Mouse (Mus musculus) E14TG2a.4 (cell line): ENCODE measurements around the gene Agbl1.

Experiments
- H3K27me3 ChIP-seq: 2 replicates; pipeline ENCODE4 v1.6.1; 2014; ENCODE audit warnings: low read length, control low read depth; ENCODE audit not compliant: insufficient read depth
- H3K36me3 ChIP-seq: 2 replicates; pipeline ENCODE4 v1.6.1; 2014; ENCODE audit warnings: low read length, control low read depth; ENCODE audit not compliant: insufficient read depth
- H3K4me1 ChIP-seq: replicated peaks from 2 replicates; pipeline ENCODE4 v1.6.1; 2014; ENCODE audit warnings: low read depth, low read length, control low read depth
- H3K4me3 ChIP-seq: replicated peaks from 2 replicates; pipeline ENCODE4 v1.5.1; 2014; ENCODE audit warnings: mild to moderate bottlenecking, low read length
- H3K9me3 ChIP-seq: 2 replicates; pipeline ENCODE4 v1.6.1; 2014; ENCODE audit warnings: low read length, control low read depth
- CTCF ChIP-seq: conservative IDR thresholded peaks from 2 replicates; pipeline ENCODE4 v1.5.1; 2014; ENCODE audit warnings: low read length
- NANOG ChIP-seq: IDR thresholded peaks from 2 replicates; pipeline ENCODE4 v1.6.1; 2014; ENCODE audit warnings: borderline replicate concordance, low read length, mixed read lengths
- POU5F1 ChIP-seq: IDR thresholded peaks from 2 replicates; pipeline ENCODE4 v1.6.1; 2014; ENCODE audit warnings: low read length, borderline replicate concordance

Agbl1 gene

GRCm38 (mm10) chr7:77009571-77009970 lies 779.9 kb downstream of the Agbl1 start:
- Histone ChIP-seq H3K4me1 (no peaks in the 10 kb centered on the region), H3K36me3 (no peaks in the 10 kb centered on the region), H3K27me3 (no peaks in the 10 kb centered on the region), H3K9me3 (no peaks in the 10 kb centered on the region), H3K4me3 (no peak overlapping the region)
- TF ChIP-seq CTCF (no peak), NANOG (no peak), POU5F1 (no peak)

DNA sequence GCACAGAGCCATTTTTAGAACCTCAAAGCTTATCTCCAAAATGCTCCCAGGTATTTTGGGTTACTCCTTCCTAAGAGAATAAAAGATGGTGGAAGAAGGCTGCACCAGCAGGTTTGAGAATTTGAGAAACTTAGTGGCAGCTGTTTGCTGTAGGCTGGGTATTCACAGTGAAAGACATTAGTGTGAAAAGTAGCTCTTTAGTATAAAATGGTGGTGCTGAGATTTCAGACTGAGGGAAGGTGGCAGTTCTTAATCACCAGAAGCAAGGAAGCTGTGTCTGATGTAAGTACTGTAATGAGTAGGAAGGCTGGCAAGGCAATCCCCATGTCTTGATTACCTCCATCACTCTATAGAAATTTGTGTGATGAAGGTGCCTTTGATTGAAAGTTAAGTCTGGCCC lies 799.3 kb downstream of the Agbl1 start:
- H3K36me3 ChIP-seq = no peaks in the 10 kb centered on the region
- H3K4me3 ChIP-seq = no peak overlapping the region
- TF ChIP-seq NANOG (no peak), CTCF (no peak), POU5F1 (no peak)
- H3K9me3 ChIP-seq = no peaks in the 10 kb centered on the region
- H3K27me3 ChIP-seq = no peaks in the 10 kb centered on the region
- no peaks in the 10 kb centered on the region for H3K4me1 ChIP-seq

GRCm38 (mm10) chr7:77076033-77076432 lies 846.3 kb downstream of the Agbl1 start:
- Histone ChIP-seq H3K4me1 (no peaks in the 10 kb centered on the region), H3K36me3 (no peaks in the 10 kb centered on the region), H3K9me3 (no peaks in the 10 kb centered on the region), H3K27me3 (no peaks in the 10 kb centered on the region), H3K4me3 (no peak overlapping the region)
- TF ChIP-seq POU5F1 = no peak
- TF ChIP-seq NANOG = no peak
- no peak for TF ChIP-seq CTCF

- no peaks in the 10 kb centered on the region for H3K36me3 ChIP-seq
- no peaks in the 10 kb centered on the region for H3K4me1 ChIP-seq
- no peaks in the 10 kb centered on the region for H3K27me3 ChIP-seq
- no peak overlapping the region for H3K4me3 ChIP-seq
- no peaks in the 10 kb centered on the region for H3K9me3 ChIP-seq
- TF ChIP-seq NANOG = no peak
These were observed 857.6 kb downstream of the Agbl1 start for GRCm38 (mm10) chr7:77087266-77087665.

- H3K27me3 ChIP-seq = no peaks in the 10 kb centered on the region
- H3K4me1 ChIP-seq = no peaks in the 10 kb centered on the region
- H3K4me3 ChIP-seq = no peak overlapping the region
- H3K36me3 ChIP-seq = no peaks in the 10 kb centered on the region
- H3K9me3 ChIP-seq = no peaks in the 10 kb centered on the region
- TF ChIP-seq NANOG = no peak
- no peak for TF ChIP-seq CTCF
- no peak for TF ChIP-seq POU5F1
These were observed 865.5 kb downstream of the Agbl1 start for GRCm38 (mm10) chr7:77095153-77095552.

DNA sequence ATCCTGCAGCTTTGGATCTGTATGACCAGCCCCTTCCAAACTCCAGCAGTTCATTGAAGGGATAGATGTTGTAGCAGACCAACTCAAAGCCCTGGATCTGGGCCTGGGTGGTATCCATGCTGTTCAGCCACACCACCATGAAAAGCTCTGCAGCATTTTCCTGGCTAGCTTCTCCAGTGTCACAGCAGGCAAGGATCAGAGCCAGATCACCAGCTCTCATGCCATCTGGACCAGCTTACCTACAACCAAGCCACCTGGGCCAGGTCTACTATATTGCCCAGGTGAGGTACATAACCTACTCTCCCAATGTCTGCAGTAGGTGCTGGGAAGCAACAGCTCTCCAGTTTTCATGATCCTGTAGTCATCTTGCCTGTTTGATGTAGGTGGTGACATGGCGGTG lies 884.3 kb downstream of the Agbl1 start:
- Histone ChIP-seq H3K36me3 (no peaks in the 10 kb centered on the region), H3K4me3 (no peak overlapping the region), H3K4me1 (no peaks in the 10 kb centered on the region), H3K9me3 (no peaks in the 10 kb centered on the region), H3K27me3 (no peaks in the 10 kb centered on the region)
- TF ChIP-seq CTCF = no peak
- TF ChIP-seq NANOG = no peak

- H3K4me3 ChIP-seq = no peak overlapping the region
These were observed 899.4 kb downstream of the Agbl1 start for GRCm38 (mm10) chr7:77129045-77129444.

DNA sequence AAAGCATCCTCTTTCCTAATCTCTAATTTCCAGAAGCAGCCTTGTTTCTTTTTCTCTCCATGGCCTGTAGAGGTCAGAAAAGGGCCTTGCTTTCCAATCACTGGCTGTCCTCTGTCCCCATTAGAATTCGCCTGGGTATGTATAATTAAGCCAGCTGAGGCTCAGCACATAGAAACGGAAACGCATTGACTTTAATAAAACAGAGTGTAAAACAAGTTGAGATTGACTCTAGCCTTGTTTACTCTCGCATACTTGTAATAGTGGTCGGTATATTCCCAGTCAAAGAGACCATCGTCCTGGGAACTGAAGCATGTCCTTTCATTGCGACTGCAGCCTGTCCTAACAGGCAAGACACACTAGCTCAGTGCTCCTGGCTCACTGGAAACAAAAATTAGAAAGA lies 902.3 kb downstream of the Agbl1 start:
- H3K4me3 ChIP-seq = no peak overlapping the region
- no peak for TF ChIP-seq POU5F1
- TF ChIP-seq CTCF = no peak
- TF ChIP-seq NANOG = no peak
- H3K27me3 ChIP-seq = no peaks in the 10 kb centered on the region
- no peaks in the 10 kb centered on the region for H3K4me1 ChIP-seq
- no peaks in the 10 kb centered on the region for H3K9me3 ChIP-seq
- no peaks in the 10 kb centered on the region for H3K36me3 ChIP-seq

More at GRCm38 (mm10) chr7:77129045-77129444, 899.4 kb downstream of the Agbl1 start:
- Histone ChIP-seq H3K9me3 (no peaks in the 10 kb centered on the region), H3K27me3 (no peaks in the 10 kb centered on the region), H3K4me1 (no peaks in the 10 kb centered on the region), H3K36me3 (no peaks in the 10 kb centered on the region)
- TF ChIP-seq NANOG = no peak
- no peak for TF ChIP-seq POU5F1
- no peak for TF ChIP-seq CTCF

DNA sequence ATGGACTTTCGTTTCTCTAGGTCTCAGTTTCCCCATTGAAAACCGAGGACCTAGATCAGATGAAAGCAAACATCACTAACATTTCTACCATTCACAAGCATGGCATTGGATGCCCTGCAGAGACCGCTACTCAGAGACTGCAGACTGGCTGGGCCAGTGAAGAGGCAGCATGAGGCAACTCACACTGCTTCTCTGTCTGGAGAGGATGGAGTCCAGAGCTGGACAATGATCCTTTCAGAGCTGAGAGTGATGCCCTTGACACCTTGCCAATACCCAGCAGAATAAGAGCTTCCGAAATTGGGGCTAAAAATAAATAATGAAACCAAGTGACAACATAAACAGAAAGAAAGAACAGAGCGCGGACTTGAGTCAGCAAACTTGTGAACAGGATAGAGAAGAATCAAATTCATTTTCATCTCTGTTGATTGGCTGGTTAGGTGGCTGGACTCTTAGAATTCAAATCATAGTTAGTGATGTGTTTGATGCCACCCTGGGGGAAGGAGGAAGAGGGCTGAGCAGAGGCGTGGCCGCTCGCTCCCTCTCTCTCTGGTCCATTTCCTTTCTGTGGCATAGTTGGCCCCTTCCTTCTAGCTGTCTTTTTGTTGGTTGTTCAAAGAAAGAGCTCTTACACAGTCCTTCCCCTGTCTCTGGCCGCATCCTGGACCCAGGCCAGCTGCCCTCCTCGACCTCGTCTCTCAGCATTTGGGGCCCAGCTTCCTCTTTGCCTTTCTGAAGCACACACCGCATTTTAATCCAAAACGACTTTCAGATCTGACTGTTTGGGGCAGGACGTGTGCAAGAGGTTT lies 903.1 kb downstream of the Agbl1 start:
- no peaks in the 10 kb centered on the region for H3K9me3 ChIP-seq
- H3K36me3 ChIP-seq = no peaks in the 10 kb centered on the region
- no peak for TF ChIP-seq CTCF
- TF ChIP-seq POU5F1 = no peak
- no peak overlapping the region for H3K4me3 ChIP-seq
- no peaks in the 10 kb centered on the region for H3K27me3 ChIP-seq
- H3K4me1 ChIP-seq = no peaks in the 10 kb centered on the region
